ENCODE assay signal across 11 mouse cellular contexts in the genomic region with DNA sequence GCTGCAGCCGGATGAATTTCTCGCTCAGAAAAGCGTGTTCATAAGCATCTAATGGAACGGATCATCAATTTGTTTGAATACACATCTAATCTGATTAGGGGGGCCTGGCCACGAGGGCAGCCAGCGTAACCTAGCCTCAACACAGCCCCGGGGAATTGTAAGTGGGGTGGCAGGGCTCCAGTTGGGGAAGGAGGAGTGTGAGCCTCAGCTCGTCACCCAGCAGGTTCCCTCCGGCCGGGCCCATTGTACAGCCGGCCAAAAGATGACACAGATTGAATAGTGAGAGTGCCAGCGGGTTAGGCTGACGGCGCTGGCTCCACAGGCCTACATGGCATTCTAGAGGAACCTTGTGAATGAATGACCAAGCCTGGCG.
DNase-seq lines count a peak whose midpoint lies in the region; ATAC-seq and TF ChIP-seq lines count a peak whose summit lies in the region.
"Had no signal": no experiment of that assay in that cellular context is flagged by ENCODE, and none has a peak within 500 bp of the region (broad histone marks: within the 10 kb centered on the region; RNA-seq: fewer than 3 reads in every experiment).

No protein-coding gene starts in this region.

- H3K27ac ChIP-seq in forebrain, embryonic 13.5 days: no peak overlapping the region
- H3K27ac ChIP-seq in midbrain, embryonic 11.5 days (ENCODE audit: low read depth, low read length): peak overlapping the region; percentile 30; the same call in 1 of the 2 replicates
- no peak overlapping the region for H3K27ac ChIP-seq in stomach, postnatal 0 days (replicated peaks)
- H3K27ac ChIP-seq: liver, embryonic 13.5 days had no signal

- ATAC-seq in forebrain, embryonic 13.5 days: peak; percentile 75
- ATAC-seq in midbrain, embryonic 11.5 days (ENCODE audit: low FRiP score): peak; percentile 65
- 0 out of 2 replicates have a peak, but pooled peaks have one; percentile 38 for ATAC-seq in stomach, postnatal 0 days (ENCODE audit: low FRiP score, low TSS enrichment)
- ATAC-seq in granulocyte monocyte progenitor cell, adult 5-6 weeks (replicated peaks; ENCODE audit: poor library complexity, severe bottlenecking): no peak
- ATAC-seq: CD4-positive, CD25-positive, alpha-beta regulatory T cell, adult 4 months had no signal

- H3K36me3 ChIP-seq in forebrain, embryonic 13.5 days (ENCODE audit: poor library complexity, severe bottlenecking): no peaks in the 10 kb centered on the region
- no peaks in the 10 kb centered on the region for H3K36me3 ChIP-seq in midbrain, embryonic 11.5 days (ENCODE audit: control insufficient read depth, insufficient read depth, low read length)
- no peaks in the 10 kb centered on the region for H3K36me3 ChIP-seq in stomach, postnatal 0 days (ENCODE audit: control insufficient read depth, insufficient read depth, low read length)
- H3K36me3 ChIP-seq: liver, embryonic 13.5 days had no signal

- H3K9me3 ChIP-seq in forebrain, embryonic 13.5 days (replicated peaks): no peaks in the 10 kb centered on the region
- H3K9me3 ChIP-seq in midbrain, embryonic 11.5 days (ENCODE audit: control insufficient read depth, low read length): no peaks in the 10 kb centered on the region
- H3K9me3 ChIP-seq in stomach, postnatal 0 days (ENCODE audit: control insufficient read depth, low read length): no peaks in the 10 kb centered on the region

- peak; percentile 83 for DNase-seq in left cerebral cortex, postnatal 4 days
- DNase-seq in left cerebral cortex, adult 8-10 months (ENCODE audit: low spot score in 2 of 2): no peak
- peak; percentile 89 for DNase-seq in midbrain, embryonic 11.5 days (ENCODE audit: low spot score, missing footprints)
- DNase-seq in stomach, postnatal 0 days (ENCODE audit: low spot score): no peak
- DNase-seq in right cerebral cortex, postnatal 14 days: no peak
- DNase-seq in yolk sac, embryonic 10.5 days (ENCODE audit: low spot score): no peak
- DNase-seq: kidney, postnatal 25 days; liver, embryonic 13.5 days had no signal

- no peak for TF ChIP-seq EP300 in stomach, postnatal 0 days (optimal IDR thresholded peaks at IDR 0.05)

- peak overlapping the region; percentile 30; the same call in 1 of the 2 replicates for H3K4me2 ChIP-seq in forebrain, embryonic 13.5 days
- no peak overlapping the region for H3K4me2 ChIP-seq in midbrain, embryonic 11.5 days
- H3K4me2 ChIP-seq in stomach, postnatal 0 days (replicated peaks; ENCODE audit: low read depth): no peak overlapping the region
- H3K4me2 ChIP-seq: liver, embryonic 13.5 days had no signal

- H3K27me3 ChIP-seq in forebrain, embryonic 13.5 days: peaks cover 8% of the 10 kb centered on the region; the same call in 1 of the 2 replicates
- H3K27me3 ChIP-seq in midbrain, embryonic 11.5 days (ENCODE audit: control insufficient read depth, insufficient read depth, low read length): no peaks in the 10 kb centered on the region
- no peaks in the 10 kb centered on the region for H3K27me3 ChIP-seq in stomach, postnatal 0 days (ENCODE audit: control insufficient read depth, insufficient read depth, low read length)
- H3K27me3 ChIP-seq: liver, embryonic 13.5 days had no signal

- H3K9ac ChIP-seq in forebrain, embryonic 13.5 days: peak overlapping the region; percentile 30; the same call in 1 of the 2 replicates
- peak overlapping the region; percentile 22; the same call in 1 of the 2 replicates for H3K9ac ChIP-seq in midbrain, embryonic 11.5 days (ENCODE audit: low read length)
- no peak overlapping the region for H3K9ac ChIP-seq in stomach, postnatal 0 days (ENCODE audit: low read length)
- H3K9ac ChIP-seq: liver, embryonic 13.5 days had no signal

- intact Hi-C loops in left cerebral cortex, postnatal 4 days (cut with DNase I): no loop called here

- 18% methylated on average over 15 of the region's 15 CpGs for WGBS in forebrain, embryonic 13.5 days
- 26% methylated on average over 15 of the region's 15 CpGs for WGBS in midbrain, embryonic 11.5 days
- WGBS in stomach, postnatal 0 days: 79% methylated on average over 15 of the region's 15 CpGs

- no peak for TF ChIP-seq CTCF in stomach, postnatal 0 days (IDR thresholded peaks at IDR 0.05; ENCODE audit: low read depth)

- H3K4me1 ChIP-seq in forebrain, embryonic 13.5 days: peaks cover 29% of the 10 kb centered on the region
- H3K4me1 ChIP-seq in midbrain, embryonic 11.5 days (ENCODE audit: control insufficient read depth, insufficient read depth, low read length): peaks cover 27% of the 10 kb centered on the region
- no peaks in the 10 kb centered on the region for H3K4me1 ChIP-seq in stomach, postnatal 0 days (replicated peaks; ENCODE audit: control insufficient read depth, insufficient read depth)
- H3K4me1 ChIP-seq: liver, embryonic 13.5 days had no signal

- no peak overlapping the region for H3K4me3 ChIP-seq in forebrain, embryonic 13.5 days
- H3K4me3 ChIP-seq in midbrain, embryonic 11.5 days (ENCODE audit: low read depth, low read length): no peak overlapping the region
- no peak overlapping the region for H3K4me3 ChIP-seq in stomach, postnatal 0 days (ENCODE audit: low read depth, low read length)
- H3K4me3 ChIP-seq: liver, embryonic 13.5 days had no signal

Comparison
In these comparisons a context has a peak if more than half of its experiments do, and no peak if none do; other contexts are left out.
1. DNase-seq: peak in left cerebral cortex, postnatal 4 days (single experiment) and midbrain, embryonic 11.5 days (single experiment); none in left cerebral cortex, adult 8-10 months (0 of 2), stomach, postnatal 0 days (single experiment), right cerebral cortex, postnatal 14 days (single experiment) and yolk sac, embryonic 10.5 days (single experiment).